Mouse (Mus musculus) lung, embryonic 15.5 days (tissue): ENCODE measurements around the gene Mgat4b. TPM values are rescaled to one million over a fixed set of nuclear protein-coding genes. Genes with fewer than 3 reads are reported as not detected.
A peak's percentile ranks its signal among the peaks of the same experiment; 100 is the strongest.

Source experiments
- ATAC-seq: fragments of 200-750 bp; cut with Nextera tagmentation; 2 replicates; pipeline ENCODE4 v1.8.0; 2017; ENCODE audit warnings: moderate number of reproducible peaks, borderline replicate concordance; ENCODE audit not compliant: low FRiP score, low TSS enrichment; ENCODE audit errors: extremely low read depth
- H3K27ac ChIP-seq: fragments of 300-500 bp; sonication (generic); 2 replicates; pipeline ENCODE4 v1.5.1; 2015; ENCODE audit warnings: moderate library complexity, mild to moderate bottlenecking, inconsistent platforms
- H3K27me3 ChIP-seq: fragments of 300-500 bp; sonication (generic); 2 replicates; pipeline ENCODE4 v1.6.1; 2015; ENCODE audit warnings: inconsistent platforms
- H3K36me3 ChIP-seq: fragments of 300-500 bp; sonication (generic); 2 replicates; pipeline ENCODE4 v1.6.1; 2015; ENCODE audit warnings: inconsistent platforms
- H3K4me1 ChIP-seq: fragments of 300-500 bp; sonication (generic); 2 replicates; pipeline ENCODE4 v1.6.1; 2015; ENCODE audit warnings: inconsistent platforms
- H3K4me2 ChIP-seq: fragments of 300-500 bp; sonication (generic); 2 replicates; pipeline ENCODE4 v1.6.1; 2015; ENCODE audit warnings: inconsistent platforms, mild to moderate bottlenecking, moderate library complexity
- H3K4me3 ChIP-seq: fragments of 300-500 bp; sonication (generic); 2 replicates; pipeline ENCODE4 v1.5.1; 2015; ENCODE audit warnings: mild to moderate bottlenecking, inconsistent platforms
- H3K9ac ChIP-seq: fragments of 300-500 bp; sonication (generic); 2 replicates; pipeline ENCODE4 v1.6.1; 2015; ENCODE audit warnings: inconsistent platforms
- H3K9me3 ChIP-seq: fragments of 300-500 bp; sonication (generic); 2 replicates; pipeline ENCODE4 v1.6.1; 2016; ENCODE audit warnings: inconsistent platforms
- WGBS: fragments of 180-500 bp; shearing (Covaris S2); methylation state at CpG from one replicate; pipeline ENCODE4 v1.1.7; 2015; 5-methylcytosine and 5-hydroxymethylcytosine counted together
- polyA plus RNA-seq: library from polyadenylated mRNA; unstranded; fragments of >200 nt; fragmentation: Nextera tagmentation; extraction: Ambion mirVana; gene quantifications from 2 replicates; pipeline ENCODE4 v1.2.1, GENCODE M21; 2015

The Mgat4b gene
- polyA plus RNA-seq, 1 experiment from 2014 or later: 41.0 TPM

- H3K4me3 ChIP-seq: no peak overlapping the region
- H3K27me3 ChIP-seq: peaks cover 15% of the 10 kb centered on the region
- 91% methylated on average over 9 of the region's 9 CpGs for WGBS
- H3K9me3 ChIP-seq: no peaks in the 10 kb centered on the region
- no peak overlapping the region for H3K27ac ChIP-seq
- peaks cover 23% of the 10 kb centered on the region for H3K4me1 ChIP-seq
- no peak overlapping the region for H3K9ac ChIP-seq
- H3K4me2 ChIP-seq: no peak overlapping the region
- peaks cover 9% of the 10 kb centered on the region for H3K36me3 ChIP-seq
- no peak for ATAC-seq
Observed at GRCm38 (mm10) chr11:50238821-50239791, 28.4 kb downstream of the Mgat4b start.

- H3K9me3 ChIP-seq: no peaks in the 10 kb centered on the region
- H3K27ac ChIP-seq: no peak overlapping the region
- H3K27me3 ChIP-seq: peaks cover 15% of the 10 kb centered on the region
- no peaks in the 10 kb centered on the region for H3K36me3 ChIP-seq
- 82% methylated on average over 7 of the region's 7 CpGs for WGBS
- no peak overlapping the region for H3K4me3 ChIP-seq
- ATAC-seq: no peak
- peaks cover 23% of the 10 kb centered on the region for H3K4me1 ChIP-seq
- no peak overlapping the region for H3K9ac ChIP-seq
- no peak overlapping the region for H3K4me2 ChIP-seq
Observed at GRCm38 (mm10) chr11:50240235-50240911, 29.7 kb downstream of the Mgat4b start.

- Histone ChIP-seq H3K4me2 (no peak overlapping the region), H3K4me3 (no peak overlapping the region), H3K9me3 (no peaks in the 10 kb centered on the region), H3K27ac (no peak overlapping the region), H3K36me3 (no peaks in the 10 kb centered on the region), H3K9ac (no peak overlapping the region), H3K27me3 (no peaks in the 10 kb centered on the region), H3K4me1 (no peaks in the 10 kb centered on the region)
- 69% methylated on average over 6 of the region's 6 CpGs for WGBS
- no peak for ATAC-seq
Observed at GRCm38 (mm10) chr11:50243926-50244325, 33.2 kb downstream of the Mgat4b start.

GRCm38 (mm10) chr11:50245269-50245668 lies 34.6 kb downstream of the Mgat4b start:
- H3K4me2 ChIP-seq: no peak overlapping the region
- H3K9me3 ChIP-seq: no peaks in the 10 kb centered on the region
- 71% methylated on average over 5 of the region's 5 CpGs for WGBS
- no peak overlapping the region for H3K4me3 ChIP-seq
- H3K36me3 ChIP-seq: no peaks in the 10 kb centered on the region
- no peak for ATAC-seq
- H3K4me1 ChIP-seq: no peaks in the 10 kb centered on the region
- H3K9ac ChIP-seq: no peak overlapping the region
- H3K27ac ChIP-seq: no peak overlapping the region
- no peaks in the 10 kb centered on the region for H3K27me3 ChIP-seq

GRCm38 (mm10) chr11:50248473-50249171 lies 37.9 kb downstream of the Mgat4b start:
- Histone ChIP-seq H3K27ac (no peak overlapping the region), H3K27me3 (no peaks in the 10 kb centered on the region), H3K9me3 (no peaks in the 10 kb centered on the region), H3K4me3 (no peak overlapping the region), H3K4me1 (peaks cover 10% of the 10 kb centered on the region; the same call in 1 of the 2 replicates), H3K9ac (no peak overlapping the region), H3K4me2 (no peak overlapping the region), H3K36me3 (no peaks in the 10 kb centered on the region)
- 69% methylated on average over 7 of the region's 7 CpGs for WGBS
- no peak for ATAC-seq

- WGBS: 39% methylated on average over 3 of the region's 3 CpGs
- ATAC-seq: no peak
- 0 out of 2 replicates have a peak overlapping the region, but pooled peaks have one; percentile 9 for H3K27ac ChIP-seq
Observed at GRCm38 (mm10) chr11:50252166-50252565, 41.5 kb downstream of the Mgat4b start.

GRCm38 (mm10) chr11:50252684-50253265 lies 42.1 kb downstream of the Mgat4b start:
- no peak for ATAC-seq
- Histone ChIP-seq H3K27me3 (no peaks in the 10 kb centered on the region), H3K27ac (0 out of 2 replicates have a peak overlapping the region, but pooled peaks have one; percentile 9), H3K4me3 (no peak overlapping the region), H3K9me3 (no peaks in the 10 kb centered on the region), H3K36me3 (peaks cover 12% of the 10 kb centered on the region), H3K9ac (no peak overlapping the region), H3K4me2 (no peak overlapping the region), H3K4me1 (peaks cover 10% of the 10 kb centered on the region; the same call in 1 of the 2 replicates)
- 42% methylated on average over 11 of the region's 11 CpGs for WGBS

More at GRCm38 (mm10) chr11:50252166-50252565, 41.5 kb downstream of the Mgat4b start:
- Histone ChIP-seq H3K27me3 (no peaks in the 10 kb centered on the region), H3K9me3 (no peaks in the 10 kb centered on the region), H3K4me1 (peaks cover 10% of the 10 kb centered on the region; the same call in 1 of the 2 replicates), H3K36me3 (peaks cover 10% of the 10 kb centered on the region; the same call in 1 of the 2 replicates), H3K4me3 (no peak overlapping the region), H3K4me2 (no peak overlapping the region), H3K9ac (no peak overlapping the region)

GRCm38 (mm10) chr11:50253393-50253792 lies 42.7 kb downstream of the Mgat4b start:
- no peak overlapping the region for H3K4me3 ChIP-seq
- no peak for ATAC-seq

GRCm38 (mm10) chr11:50254010-50254580 lies 43.4 kb downstream of the Mgat4b start:
- Histone ChIP-seq H3K9me3 (no peaks in the 10 kb centered on the region), H3K36me3 (peaks cover 25% of the 10 kb centered on the region), H3K4me2 (no peak overlapping the region), H3K4me1 (peaks cover 10% of the 10 kb centered on the region; the same call in 1 of the 2 replicates), H3K9ac (no peak overlapping the region), H3K27ac (no peak overlapping the region), H3K4me3 (no peak overlapping the region), H3K27me3 (no peaks in the 10 kb centered on the region)
- 69% methylated on average over 12 of the region's 12 CpGs for WGBS
- ATAC-seq: 0 out of 2 replicates have a peak, but pooled peaks have one; percentile 20

More at GRCm38 (mm10) chr11:50253393-50253792, 42.7 kb downstream of the Mgat4b start:
- no peaks in the 10 kb centered on the region for H3K9me3 ChIP-seq
- 36% methylated on average over 1 of the region's 1 CpGs for WGBS
- peaks cover 10% of the 10 kb centered on the region; the same call in 1 of the 2 replicates for H3K4me1 ChIP-seq
- no peaks in the 10 kb centered on the region for H3K27me3 ChIP-seq
- H3K27ac ChIP-seq: no peak overlapping the region
- no peak overlapping the region for H3K4me2 ChIP-seq
- peaks cover 18% of the 10 kb centered on the region for H3K36me3 ChIP-seq
- no peak overlapping the region for H3K9ac ChIP-seq

- WGBS: 72% methylated on average over 7 of the region's 7 CpGs
- no peaks in the 10 kb centered on the region for H3K9me3 ChIP-seq
- no peak overlapping the region for H3K4me3 ChIP-seq
- H3K27me3 ChIP-seq: no peaks in the 10 kb centered on the region
- no peak overlapping the region for H3K9ac ChIP-seq
- H3K36me3 ChIP-seq: peaks cover 50% of the 10 kb centered on the region
- H3K4me2 ChIP-seq: no peak overlapping the region
- H3K27ac ChIP-seq: no peak overlapping the region
- ATAC-seq: no peak
- H3K4me1 ChIP-seq: peaks cover 10% of the 10 kb centered on the region; the same call in 1 of the 2 replicates
Observed at GRCm38 (mm10) chr11:50256615-50257014, 45.9 kb downstream of the Mgat4b start.

GRCm38 (mm10) chr11:50258310-50258709 lies 47.6 kb downstream of the Mgat4b start:
- no peak overlapping the region for H3K4me2 ChIP-seq
- no peaks in the 10 kb centered on the region for H3K4me1 ChIP-seq
- no peak overlapping the region for H3K9ac ChIP-seq
- WGBS: 83% methylated on average over 7 of the region's 7 CpGs
- H3K4me3 ChIP-seq: no peak overlapping the region
- ATAC-seq: no peak
- H3K9me3 ChIP-seq: no peaks in the 10 kb centered on the region
- no peaks in the 10 kb centered on the region for H3K27me3 ChIP-seq
- peaks cover 66% of the 10 kb centered on the region for H3K36me3 ChIP-seq
- no peak overlapping the region for H3K27ac ChIP-seq
